Mouse (Mus musculus) testis, adult 2 months (tissue): Measurements from ENCODE around the gene Sox5.

Experiments used
- CTCF ChIP-seq: fragments of 200-500 bp; IDR thresholded peaks from 2 replicates; pipeline ENCODE4 v1.5.1; 2012; ENCODE audit warnings: low read depth, mild to moderate bottlenecking, inconsistent platforms, low read length, moderate library complexity; ENCODE audit not compliant: control insufficient read depth, insufficient read depth, insufficient replicate concordance
- POLR2A ChIP-seq: fragments of 200-500 bp; IDR thresholded peaks from 2 replicates; pipeline ENCODE4 v1.6.1; 2012; ENCODE audit warnings: low read depth, mild to moderate bottlenecking, inconsistent platforms, low read length, moderate library complexity; ENCODE audit not compliant: control insufficient read depth

- no peak for TF ChIP-seq CTCF
- no peak for TF ChIP-seq POLR2A
Observed at GRCm38 (mm10) chr6:144673906-144674305, 107.9 kb downstream of the Sox5 start.
